Mouse (Mus musculus): ENCODE data around the gene Erc1.

Gene Erc1

DNA sequence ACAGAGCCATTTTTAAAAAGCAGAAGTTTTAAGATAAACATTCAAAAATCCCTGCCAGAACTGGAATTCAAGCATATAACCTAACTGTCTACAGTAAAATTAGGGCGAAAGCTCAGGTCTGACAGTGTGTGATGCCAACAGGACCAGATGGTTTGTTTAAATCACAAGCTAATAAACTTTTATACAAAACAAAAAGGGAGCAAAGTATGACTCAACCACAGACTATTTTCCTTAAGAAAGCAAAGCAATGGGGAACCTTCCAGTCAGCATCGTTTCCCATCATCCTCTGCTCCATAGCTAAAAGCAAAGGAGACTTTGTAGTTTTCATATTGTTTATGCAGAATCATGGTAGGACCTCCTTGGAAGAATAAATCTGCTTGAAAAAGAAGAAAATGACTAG is 143.1 kb downstream of the Erc1 start:
- no peak for DNase-seq

DNA sequence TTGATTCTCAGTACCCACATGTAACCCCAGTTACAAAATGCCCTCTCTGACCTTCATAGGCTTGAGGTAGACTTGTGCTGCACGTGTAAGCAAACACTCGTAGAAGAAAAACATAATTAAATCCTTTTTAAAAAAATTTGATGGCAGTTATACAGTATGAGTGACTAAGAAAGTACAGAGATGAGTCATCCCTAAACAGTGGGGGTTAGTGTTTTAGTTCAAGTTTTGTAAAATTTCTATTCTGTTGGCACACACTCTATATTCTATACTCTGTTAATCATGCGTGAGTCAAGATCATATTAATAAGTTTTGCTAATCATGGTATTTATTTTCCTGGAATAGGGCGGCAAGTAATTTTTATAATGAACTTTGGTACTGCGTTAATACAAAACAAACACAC is 155.2 kb downstream of the Erc1 start:
- DNase-seq: no peak

DNA sequence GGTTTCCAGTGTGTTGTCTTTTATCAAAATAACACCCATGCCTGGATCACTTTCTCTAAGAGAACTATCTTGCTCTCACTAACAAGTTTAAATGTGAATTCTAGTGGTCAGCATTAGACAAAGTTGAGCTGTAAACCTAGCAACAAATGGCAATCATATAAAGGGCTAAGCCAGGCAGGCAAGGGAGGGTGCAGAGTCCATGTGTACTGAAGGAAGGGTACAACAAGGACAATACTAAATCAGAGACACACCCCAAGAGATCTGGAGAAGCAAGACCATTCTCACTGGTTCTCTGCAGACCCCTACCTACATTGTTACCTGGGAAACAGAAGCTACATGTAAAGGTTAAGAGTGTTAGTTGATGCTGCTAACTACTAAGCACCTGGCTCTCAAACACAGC is 161.5 kb downstream of the Erc1 start:
- DNase-seq: no peak

DNA sequence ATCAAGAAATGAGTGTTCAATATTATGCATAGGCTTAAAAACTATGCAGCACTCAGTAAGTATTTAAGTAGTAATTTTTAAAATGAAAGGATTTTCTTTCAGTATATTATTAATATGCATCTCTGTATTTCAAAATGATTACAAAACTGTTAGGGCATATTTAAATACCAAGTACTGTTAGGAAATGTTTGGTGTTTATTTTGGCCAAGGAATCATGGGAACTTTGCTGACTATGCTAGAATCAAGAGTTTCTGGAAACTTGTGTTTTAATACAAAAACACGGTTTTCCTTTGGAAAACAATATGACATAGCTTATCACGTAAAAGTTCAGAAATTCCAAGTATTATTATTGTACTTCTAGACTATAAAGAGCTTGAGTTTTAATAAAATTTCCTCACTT is 167.2 kb downstream of the Erc1 start:
- no peak for DNase-seq

DNA sequence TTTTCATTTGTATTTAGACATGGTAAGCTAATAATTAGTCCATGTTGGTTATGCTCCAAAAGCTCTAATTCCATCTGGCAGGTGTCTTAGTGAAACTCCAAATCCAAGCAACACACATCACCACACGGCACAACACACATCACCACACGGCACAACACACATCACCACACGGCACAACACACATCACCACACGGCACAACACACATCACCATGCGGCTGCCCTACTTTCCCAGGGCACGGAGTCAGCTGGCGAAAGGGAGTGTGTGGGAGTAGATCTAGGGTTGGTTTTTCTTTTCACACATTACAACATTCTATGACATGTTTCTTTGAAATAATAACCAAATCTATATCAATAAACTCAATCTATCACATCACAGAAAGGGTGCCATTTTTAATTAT is 173.2 kb downstream of the Erc1 start:
- DNase-seq: peak; percentile 65

DNA sequence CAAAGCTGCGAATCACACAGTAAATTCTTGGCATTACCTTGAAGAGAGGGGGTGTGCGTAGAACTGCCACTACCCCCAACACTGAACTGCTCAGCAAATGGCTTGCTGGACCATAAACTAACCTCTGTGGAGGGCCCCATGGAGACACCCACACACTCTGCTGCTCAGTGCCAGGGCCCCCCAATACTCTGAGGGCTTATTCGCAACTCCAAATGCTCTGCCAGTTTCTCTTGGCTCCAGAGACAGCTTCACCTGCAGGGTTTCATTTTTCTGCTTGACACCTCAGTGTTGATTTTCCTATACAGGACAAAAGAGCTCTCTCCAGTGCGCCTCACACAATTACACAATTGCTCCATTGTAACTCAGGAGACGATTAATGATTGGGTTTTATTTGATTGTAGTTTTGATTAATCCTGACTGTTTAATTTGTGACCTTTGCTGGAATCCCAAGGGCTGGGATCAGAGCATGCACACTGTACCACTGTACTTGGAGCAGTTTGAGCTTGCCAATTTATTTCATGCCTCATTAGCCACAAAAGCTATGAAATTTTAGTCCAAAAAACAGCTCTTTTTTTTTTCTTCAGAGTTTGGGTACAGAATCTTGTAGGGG is 173.7 kb downstream of the Erc1 start:
- peak; percentile 61 for DNase-seq

DNA sequence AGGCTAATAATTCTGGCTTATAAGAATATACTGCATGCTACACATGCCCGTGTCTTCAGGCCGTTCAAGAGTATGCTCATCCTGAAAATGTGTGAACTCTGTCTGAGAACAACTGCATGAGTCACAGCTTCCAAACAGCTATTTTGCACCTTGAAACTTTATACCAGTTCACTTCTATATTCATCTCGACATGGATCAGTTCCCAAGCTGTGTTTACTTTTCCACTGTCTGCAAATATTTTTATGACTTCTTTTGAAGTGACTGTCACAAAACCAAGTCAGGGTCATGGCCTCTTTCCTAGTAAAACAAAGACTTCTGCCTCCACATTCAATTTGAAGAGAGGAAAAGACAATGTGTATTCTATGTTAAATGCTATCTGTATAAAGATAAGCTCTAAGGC is 178.2 kb downstream of the Erc1 start:
- no peak for DNase-seq

DNA sequence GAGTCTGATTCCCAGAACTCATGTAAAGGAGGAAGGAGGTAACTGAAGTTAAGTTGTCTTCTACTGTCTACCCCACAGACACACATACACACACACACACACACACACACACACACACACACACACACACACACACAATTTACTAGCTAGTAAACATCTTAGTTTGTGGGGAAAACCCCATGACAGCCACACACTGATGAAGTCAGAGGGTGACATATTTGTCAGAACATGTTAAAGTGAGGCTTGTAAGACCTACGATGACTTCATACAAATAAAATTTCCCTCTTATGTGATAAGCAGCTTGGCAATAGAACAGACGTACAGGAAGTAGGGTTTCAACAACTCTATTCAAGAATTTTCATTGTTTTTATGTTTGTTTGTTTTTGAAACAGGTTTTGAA is 185.0 kb downstream of the Erc1 start:
- no peak for DNase-seq

DNA sequence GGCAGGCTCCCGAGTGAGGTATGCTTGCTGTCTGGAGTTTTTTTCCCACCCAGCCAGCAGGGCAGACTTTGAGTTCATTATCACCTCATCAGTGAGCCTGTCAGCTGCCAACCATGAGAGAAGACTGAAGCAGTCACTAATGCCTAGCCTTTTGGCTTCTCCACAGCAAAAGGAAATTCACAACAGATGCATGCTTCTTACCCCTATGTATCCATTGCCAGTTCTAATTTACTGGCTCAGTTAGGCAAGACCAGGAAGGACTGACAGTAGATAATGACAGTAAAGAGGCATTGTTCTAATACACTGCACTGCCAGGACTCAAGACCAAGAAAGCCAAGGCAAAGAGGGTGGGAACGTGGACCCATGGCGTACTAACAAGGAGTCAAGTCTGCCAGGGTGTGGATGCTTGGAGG is 186.9 kb downstream of the Erc1 start:
- peak; percentile 80 for DNase-seq

DNA sequence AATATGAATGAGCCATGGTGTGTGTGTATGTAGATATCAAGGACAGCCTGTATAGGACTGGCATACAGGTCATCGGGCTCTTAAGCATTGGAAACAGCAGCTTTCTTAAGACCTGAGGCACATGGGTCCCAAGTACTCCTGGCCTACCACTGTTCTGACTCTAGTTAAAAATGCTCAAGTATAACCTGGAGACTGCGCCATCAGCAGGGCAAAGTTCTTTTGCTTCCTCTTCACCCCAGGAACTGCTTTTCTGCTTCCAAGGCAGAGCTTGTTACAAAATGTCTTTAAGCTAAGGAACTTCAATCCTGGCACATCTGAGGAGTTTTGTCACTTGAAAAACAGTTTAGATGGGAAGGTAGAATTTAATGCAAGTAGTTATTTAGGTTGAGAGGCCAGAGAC is 189.5 kb downstream of the Erc1 start:
- no peak for DNase-seq

DNA sequence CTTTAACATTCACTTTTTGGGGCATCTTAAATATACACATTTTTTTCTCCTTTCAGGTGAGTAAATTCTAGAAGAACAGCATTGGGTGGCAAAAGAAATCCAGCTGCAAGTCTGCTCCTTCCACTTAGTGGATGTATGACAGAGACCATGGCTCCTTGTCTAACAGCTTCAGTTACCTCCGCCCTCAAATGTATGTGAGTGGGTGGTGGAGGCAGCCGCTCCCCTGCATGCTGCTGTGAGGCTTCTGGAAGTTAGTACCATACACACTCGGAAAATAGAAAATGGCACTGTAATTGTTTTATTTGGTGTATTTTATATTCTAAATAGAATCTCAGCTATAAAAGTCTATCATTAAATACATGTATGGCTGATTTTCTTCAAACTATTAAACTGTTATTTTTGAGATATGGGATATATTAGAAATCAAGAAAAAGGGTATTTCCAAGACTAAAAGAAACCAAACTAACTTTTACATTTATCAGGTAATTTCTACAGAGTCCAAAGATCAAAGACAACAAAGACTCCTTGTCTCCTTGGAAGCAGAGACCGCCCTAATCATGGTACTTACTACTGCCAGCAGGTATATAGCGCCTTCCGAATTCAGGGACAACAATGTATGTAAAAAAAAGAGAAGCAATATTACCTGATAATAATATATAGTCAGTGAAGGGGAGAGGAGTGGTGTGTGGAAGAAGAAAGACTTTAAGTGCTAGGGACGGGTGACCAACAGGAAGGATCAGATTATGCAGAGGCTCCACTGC is 190.4 kb downstream of the Erc1 start:
- no peak for DNase-seq

DNA sequence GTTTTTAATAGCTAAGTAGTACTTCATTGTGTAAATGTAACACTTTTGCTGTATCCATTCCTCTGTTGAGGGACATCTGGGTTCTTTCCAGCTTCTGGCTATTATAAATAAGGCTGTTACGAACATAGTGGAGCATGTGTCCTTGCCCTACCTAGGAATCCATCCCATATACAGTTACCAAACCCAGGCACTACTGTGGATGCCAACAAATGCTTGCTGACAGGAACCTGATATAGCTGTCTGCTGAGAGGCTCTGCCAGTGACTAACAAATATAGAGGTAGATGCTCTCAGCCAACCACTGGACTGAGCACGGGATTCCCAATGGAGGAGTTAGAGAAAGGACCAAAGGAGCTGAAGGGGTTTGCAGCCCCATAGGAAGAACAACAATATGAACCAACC is 193.2 kb downstream of the Erc1 start:
- DNase-seq: peak; percentile 93

DNA sequence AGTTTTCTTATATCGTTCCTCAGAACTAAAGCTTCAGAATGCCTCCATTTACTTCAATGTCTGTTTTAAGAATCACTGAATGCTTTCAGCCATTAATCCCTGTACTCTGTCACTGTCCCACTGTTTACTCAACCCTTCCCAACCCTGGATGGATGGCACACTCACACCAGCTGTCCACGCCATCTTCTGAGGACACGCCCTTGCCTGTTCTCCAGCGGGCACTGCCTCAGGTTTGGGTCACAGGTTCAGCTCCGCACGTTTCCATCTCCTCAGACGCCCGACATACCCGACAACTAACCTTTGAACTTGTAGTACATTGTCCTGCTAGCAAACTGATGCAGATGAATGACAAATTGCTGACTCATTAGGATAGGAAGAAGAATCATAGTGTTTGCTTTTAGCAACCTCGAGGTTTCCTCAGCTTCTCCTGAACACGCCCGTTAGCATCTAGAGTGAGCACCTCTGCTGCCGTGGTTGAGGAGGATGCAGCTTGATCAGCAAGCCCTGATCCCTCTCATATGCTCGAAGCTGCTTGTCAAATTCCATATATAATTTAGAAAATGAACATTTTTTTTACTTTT is 204.0 kb downstream of the Erc1 start:
- DNase-seq: peak; percentile 76

DNA sequence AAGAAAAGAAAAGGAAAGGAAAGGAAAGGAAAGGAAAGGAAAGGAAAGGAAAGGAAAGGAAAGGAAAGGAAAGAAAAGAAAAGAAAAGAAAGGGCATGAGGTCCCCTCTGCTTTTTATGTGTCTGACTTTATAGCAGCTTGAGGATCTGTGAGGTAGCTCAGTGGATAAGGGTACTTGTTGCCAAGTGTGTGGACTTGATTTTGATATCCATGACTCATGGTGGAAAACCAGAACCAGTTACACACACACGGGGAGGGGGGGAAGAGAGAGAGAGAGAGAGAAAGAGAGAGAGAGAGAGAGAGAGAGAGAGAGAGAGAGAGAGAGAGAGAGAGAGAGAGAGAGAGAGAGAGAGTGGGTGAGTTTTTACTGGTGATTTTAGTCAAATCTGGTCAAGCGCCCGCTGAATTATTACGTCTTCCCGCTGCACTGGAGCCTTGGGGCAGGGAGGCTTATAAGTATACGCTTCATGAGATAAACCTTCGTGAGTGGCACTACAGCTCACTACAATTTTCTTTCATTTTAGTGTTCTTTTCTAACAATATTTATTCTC is 204.7 kb downstream of the Erc1 start:
- DNase-seq: peak; percentile 25

DNA sequence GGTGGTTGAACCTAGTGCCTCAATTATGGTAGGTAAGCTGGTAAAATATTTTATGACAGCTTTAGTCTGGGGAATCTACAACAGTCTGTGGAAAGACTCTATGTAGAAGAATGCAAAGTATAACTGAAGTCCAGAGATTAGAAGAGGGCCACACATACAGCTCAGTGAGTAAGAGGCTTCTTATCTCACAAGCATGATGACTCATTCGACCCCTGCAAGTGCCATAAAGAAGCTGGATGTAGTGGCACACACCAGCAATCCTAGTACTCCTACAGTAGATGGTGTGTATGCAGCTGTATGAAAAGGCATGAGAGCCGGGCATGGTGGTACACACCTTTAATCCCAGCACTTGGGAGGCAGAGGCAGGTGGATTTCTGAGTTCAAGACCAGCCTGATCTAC is 205.2 kb downstream of the Erc1 start:
- peak; percentile 25 for DNase-seq

DNA sequence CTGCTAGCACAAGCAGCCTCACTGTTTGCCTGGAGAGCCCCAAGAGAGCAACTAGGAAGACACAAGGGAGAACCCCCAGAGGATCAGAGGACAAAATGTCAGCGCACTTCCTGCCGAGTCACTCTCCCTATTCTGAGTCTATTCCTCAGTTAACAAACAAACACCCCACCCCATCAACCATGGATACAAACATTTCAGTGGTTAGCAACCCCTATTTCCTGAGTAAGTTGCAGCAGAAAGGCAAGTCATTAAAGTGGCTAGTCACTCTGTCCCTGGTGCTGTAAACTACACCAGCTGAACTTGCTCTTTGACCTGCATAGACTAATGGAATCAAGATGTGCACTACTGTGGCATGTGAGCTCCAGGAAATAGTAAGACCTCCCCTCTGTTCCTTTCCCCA is 212.3 kb downstream of the Erc1 start:
- DNase-seq: peak; percentile 98

DNA sequence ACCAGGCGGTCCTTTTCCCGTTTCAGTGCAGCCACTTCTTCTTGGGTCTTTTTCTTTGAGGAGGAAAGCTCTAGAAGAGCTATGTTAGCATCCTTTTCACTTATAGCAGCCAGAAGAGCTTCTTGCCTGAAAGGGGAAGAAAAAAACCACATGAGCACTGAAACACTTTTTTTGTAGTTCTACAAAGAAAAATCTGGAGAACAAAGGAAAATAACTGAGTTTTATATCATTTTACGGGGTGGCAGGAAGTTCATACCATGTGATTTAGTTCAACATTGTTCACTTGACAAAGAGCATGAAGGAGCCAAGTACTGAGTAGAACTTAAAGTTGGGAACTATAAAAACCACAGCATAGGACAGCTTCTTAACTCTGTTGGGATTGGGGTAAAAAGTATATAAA is 217.3 kb downstream of the Erc1 start:
- DNase-seq: peak; percentile 19

DNA sequence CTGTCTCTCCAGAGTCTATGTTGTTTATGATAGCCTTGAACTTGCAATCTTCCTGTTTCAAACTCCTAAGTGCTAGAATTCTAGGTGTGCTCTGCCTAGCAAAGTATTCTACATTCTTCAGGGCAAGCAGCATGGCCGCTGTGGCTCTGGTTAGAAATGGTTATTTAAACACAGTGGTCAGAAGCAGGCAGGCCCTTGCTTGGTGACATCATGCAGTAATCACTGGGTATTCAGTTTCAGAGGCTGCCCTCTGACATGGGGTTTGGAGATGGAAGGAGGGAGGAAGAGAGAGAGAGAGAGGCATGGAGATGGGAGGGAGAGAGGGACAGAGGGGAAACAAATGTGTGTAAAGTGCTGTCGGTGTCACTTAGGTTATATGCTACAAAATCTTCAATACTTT is 246.6 kb downstream of the Erc1 start:
- no peak for DNase-seq

DNA sequence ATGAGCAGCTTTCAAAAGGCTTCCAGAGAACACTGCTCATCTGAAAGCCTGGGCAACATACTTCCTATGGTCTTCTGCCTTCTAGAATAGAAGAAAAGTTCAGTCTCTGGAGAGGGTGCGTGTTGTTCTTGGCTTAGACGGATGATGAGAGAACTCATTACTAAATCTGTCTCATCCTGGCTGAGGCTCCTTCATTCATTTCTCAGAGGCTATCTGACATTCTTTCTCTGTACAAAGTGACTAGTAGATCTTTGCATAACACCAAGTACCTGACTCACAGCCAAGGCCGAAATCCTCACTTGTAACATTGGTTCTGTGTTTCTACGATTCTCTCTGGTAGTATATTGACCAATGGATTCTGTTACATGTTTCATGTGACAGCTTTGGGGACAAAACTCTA is 252.5 kb downstream of the Erc1 start:
- peak; percentile 95 for DNase-seq

DNA sequence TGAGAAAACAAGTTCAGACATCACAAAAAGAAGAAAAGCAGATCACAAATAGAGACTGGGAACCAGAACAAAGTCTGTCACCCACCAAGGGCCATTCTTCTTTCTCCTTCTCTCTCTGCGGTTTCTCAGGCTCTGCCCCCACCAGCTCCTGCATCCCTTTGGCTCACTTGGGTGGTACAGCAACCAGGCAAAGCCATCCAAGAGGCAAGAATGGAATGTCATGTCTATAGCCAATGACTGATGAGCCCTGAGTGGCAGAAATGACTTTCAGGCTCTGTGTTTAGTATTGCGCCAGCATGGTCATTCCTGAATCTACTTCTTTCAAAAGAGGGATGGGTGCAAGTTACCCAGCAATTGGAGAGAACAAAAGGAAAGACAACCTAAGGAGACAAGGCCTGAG is 257.1 kb downstream of the Erc1 start:
- peak; percentile 71 for DNase-seq

DNA sequence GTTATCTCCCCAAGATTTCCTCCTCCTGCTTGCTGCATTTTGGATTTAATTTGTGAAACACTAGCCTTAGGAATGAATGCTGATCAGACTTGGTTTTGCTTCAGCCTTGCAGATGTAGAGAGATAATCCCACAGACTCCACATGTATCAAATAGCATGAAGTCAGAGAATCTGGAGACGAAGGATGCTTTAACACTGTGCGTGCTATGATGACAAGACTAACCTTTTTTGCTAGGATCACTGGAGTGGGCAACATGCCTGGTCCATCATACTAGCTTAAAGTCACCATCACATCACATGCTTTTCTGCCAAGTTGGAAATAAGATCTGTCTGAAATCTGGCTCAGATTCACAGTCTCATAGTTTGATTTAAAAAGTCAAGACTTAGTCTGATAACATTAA is 260.1 kb downstream of the Erc1 start:
- no peak for DNase-seq

DNA sequence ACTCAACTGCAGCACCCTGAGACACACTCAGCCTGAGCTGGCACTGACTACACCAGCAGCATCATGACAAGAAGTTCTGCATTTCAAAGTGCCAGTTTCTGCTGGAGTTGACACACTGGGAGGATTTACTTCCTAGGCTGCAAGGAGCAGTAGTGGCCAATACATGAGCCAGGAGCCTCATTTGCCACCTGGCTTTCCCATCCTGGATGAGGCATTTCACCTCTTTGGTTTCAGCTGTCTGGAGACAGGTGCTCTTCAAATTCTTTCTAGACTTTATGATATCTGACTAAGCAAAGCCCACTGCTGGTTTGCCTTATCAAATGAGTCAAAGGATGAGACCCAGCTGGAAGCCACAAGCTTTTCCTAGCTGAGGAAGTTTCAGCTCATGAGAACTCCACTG is 260.5 kb downstream of the Erc1 start:
- DNase-seq: no peak

DNA sequence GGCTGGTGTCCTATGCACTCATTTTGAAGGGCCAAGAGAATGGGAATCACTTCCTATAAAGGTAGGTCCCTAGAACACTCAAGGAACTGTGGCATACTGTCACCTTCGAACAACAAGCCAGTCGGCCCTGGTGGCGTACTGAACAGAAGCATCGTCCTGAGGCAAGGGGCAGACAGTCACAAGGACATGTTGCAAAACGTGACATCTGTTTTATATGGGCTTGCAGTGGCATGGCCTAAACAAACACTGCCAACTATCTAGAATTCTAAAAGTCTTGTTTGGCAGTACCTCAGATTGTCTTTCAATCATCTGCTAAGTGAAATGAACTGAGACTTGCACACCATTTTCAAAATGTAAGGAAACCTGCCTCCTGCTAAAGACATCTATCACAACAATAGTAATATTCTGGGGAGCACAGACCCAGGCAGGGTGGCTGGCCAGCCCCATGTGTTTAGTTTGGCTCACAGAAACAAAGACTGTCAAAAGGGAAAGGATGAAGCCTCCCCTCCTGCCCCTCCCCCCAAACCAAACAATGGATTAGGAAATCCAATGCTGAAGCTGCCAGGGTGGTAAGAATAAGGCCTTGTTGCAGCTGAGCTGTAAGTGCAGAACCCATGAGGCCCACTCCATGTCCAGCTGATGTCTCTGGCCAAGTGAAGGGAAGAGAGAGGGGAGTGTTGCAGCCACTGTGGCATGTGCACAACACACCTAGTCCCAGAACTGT is 262.2 kb downstream of the Erc1 start:
- DNase-seq: peak; percentile 97

DNA sequence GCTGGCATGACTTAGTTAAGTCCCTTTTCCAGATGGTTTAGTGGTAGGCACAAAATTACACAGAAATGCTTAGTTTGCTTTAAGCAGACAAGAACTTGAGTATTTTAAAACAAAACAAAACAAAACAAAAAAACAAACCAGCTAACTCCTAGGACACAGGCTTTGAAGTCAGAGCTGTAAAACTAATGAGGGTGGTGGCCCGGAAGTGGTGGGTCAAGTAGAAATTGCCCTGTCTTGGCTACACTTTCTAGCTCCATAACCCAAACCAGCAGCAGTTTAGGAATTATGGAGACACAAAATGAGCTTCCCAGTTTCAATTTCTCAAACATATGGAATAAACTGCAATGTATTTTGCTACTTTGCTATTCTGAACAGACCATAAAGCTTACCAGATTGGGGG is 263.9 kb downstream of the Erc1 start:
- DNase-seq: no peak
